Mouse (Mus musculus): ENCODE data around the gene Erbb2.

- TF ChIP-seq GATA1 (IDR thresholded peaks at IDR 0.05; ENCODE audit: borderline replicate concordance, low read length) (no peak), FLI1 (IDR thresholded peaks at IDR 0.05; ENCODE audit: low read length) (no peak)
Observed at GRCm38 (mm10) chr11:98437441-98437840, 25.2 kb downstream of the Erbb2 start.
